Mouse (Mus musculus): ENCODE results near the gene Slc35f1.

- TF ChIP-seq CTCF (conservative IDR thresholded peaks at IDR 0.05; ENCODE audit: insufficient read depth, insufficient read length, low read depth, low read length) (no peak), POLR2A (IDR thresholded peaks at IDR 0.05; ENCODE audit: low read depth, low read length) (no peak)
Measured at GRCm38 (mm10) chr10:52851994-52852393, 161.7 kb downstream of the Slc35f1 start.
